Mouse (Mus musculus) liver, postnatal 0 days (tissue): ENCODE measurements around the gene Plekhj1. TPM values are rescaled to one million over a fixed set of nuclear protein-coding genes. Genes with fewer than 3 reads are reported as not detected.

Experiments
- ATAC-seq: fragments of 200-750 bp; cut with Nextera tagmentation; 2 replicates; pipeline ENCODE4 v1.8.0; 2017; ENCODE audit warnings: mild to moderate bottlenecking, moderate library complexity
- DNase-seq: peaks from one replicate; pipeline ENCODE4 v3.0.0-alpha.2; 2016
- H3K27ac ChIP-seq: fragments of 300-500 bp; sonication (generic); 2 replicates; pipeline ENCODE4 v1.5.1; 2014; ENCODE audit warnings: antibody characterized with exemption, moderate library complexity, mild to moderate bottlenecking, low read depth
- H3K27me3 ChIP-seq: fragments of 300-500 bp; sonication (generic); 2 replicates; pipeline ENCODE4 v1.6.1; 2014; ENCODE audit warnings: low read length, control low read depth, mixed read lengths; ENCODE audit not compliant: insufficient read depth
- H3K36me3 ChIP-seq: fragments of 300-500 bp; sonication (generic); replicated peaks from 2 replicates; pipeline ENCODE4 v1.6.1; 2014; ENCODE audit warnings: mild to moderate bottlenecking, control low read depth, low read length, moderate library complexity, mixed read lengths; ENCODE audit not compliant: insufficient read depth
- H3K4me1 ChIP-seq: fragments of 300-500 bp; sonication (generic); 2 replicates; pipeline ENCODE4 v1.6.1; 2014; ENCODE audit warnings: antibody characterized with exemption, mild to moderate bottlenecking, control low read depth; ENCODE audit not compliant: insufficient read depth
- H3K4me2 ChIP-seq: fragments of 300-500 bp; sonication (generic); 2 replicates; pipeline ENCODE4 v1.6.1; 2014; ENCODE audit warnings: low read depth, mild to moderate bottlenecking, low read length, moderate library complexity, mixed read lengths
- H3K4me3 ChIP-seq: fragments of 300-500 bp; sonication (generic); 2 replicates; pipeline ENCODE4 v1.5.1; 2014; ENCODE audit warnings: low read depth, low read length
- H3K9ac ChIP-seq: fragments of 300-500 bp; sonication (generic); replicated peaks from 2 replicates; pipeline ENCODE4 v1.6.1; 2014; ENCODE audit warnings: mild to moderate bottlenecking, moderate library complexity
- H3K9me3 ChIP-seq: fragments of 300-500 bp; sonication (generic); 2 replicates; pipeline ENCODE4 v1.6.1; 2016; ENCODE audit warnings: mild to moderate bottlenecking, control low read depth, low read length, mixed read lengths
- CTCF ChIP-seq: sonication (generic); IDR thresholded peaks from 2 replicates; pipeline ENCODE4 v1.5.1; 2016; ENCODE audit warnings: antibody characterized with exemption, low read depth
- EP300 ChIP-seq: IDR thresholded peaks from 2 replicates; pipeline ENCODE4 v1.6.1; 2016; ENCODE audit warnings: antibody characterized with exemption, low read depth, mild to moderate bottlenecking
- WGBS: fragments of 180-500 bp; shearing (Covaris S2); extraction: QIAGEN DNeasy Blood & Tissue Kit; methylation state at CpG from one replicate; pipeline ENCODE4 v1.1.7; 2014; ENCODE audit not compliant: insufficient replicate concordance; 5-methylcytosine and 5-hydroxymethylcytosine counted together
- polyA plus RNA-seq: library from polyadenylated mRNA; unstranded; fragments of >200 nt; fragmentation: Nextera tagmentation; extraction: Ambion mirVana; gene quantifications from 2 replicates; pipeline ENCODE4 v1.2.1, GENCODE M21; 2015

Gene Plekhj1
- polyA plus RNA-seq, 1 experiment from 2014 or later = 42.0 TPM

DNA sequence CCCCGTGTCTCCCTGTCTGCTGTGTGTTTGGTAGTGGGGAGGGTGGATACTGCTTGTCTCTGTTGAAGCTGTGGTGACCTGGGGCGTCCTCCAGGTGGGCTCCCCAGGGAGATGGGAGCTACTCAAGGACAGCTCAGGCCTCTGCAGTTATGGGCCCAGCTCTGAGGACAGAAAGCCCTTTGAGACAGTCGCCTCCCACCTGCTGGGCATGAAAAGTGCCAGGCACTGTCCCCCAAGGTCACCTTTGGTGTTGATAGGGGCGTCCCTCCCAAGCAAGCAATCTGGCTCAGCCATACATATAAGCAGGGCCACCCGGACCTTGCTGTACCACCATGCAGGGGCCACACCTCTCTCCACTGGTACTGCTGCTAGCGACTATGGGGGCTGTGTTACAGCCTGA lies 6.5 kb upstream of the Plekhj1 start, which contains the start of gene Amh:
Amh (plus strand) TSS at position 328 of the 400 bp plus-strand sequence.
- peaks cover 33% of the 10 kb centered on the region for H3K4me1 ChIP-seq
- H3K27ac ChIP-seq = no peak within 1 kb of the TSS
- no peak for DNase-seq
- H3K9me3 ChIP-seq = no peaks in the 10 kb centered on the region
- no peak within 1 kb of the TSS for H3K4me2 ChIP-seq
- H3K9ac ChIP-seq = no peak within 1 kb of the TSS
- H3K36me3 ChIP-seq = peaks cover 48% of the 10 kb centered on the region
- WGBS = 67% methylated on average over 6 of the region's 6 CpGs
- TF ChIP-seq CTCF (no peak), EP300 (no peak)
- peaks cover 25% of the 10 kb centered on the region for H3K27me3 ChIP-seq
- ATAC-seq = no peak
- H3K4me3 ChIP-seq = no peak within 1 kb of the TSS

DNA sequence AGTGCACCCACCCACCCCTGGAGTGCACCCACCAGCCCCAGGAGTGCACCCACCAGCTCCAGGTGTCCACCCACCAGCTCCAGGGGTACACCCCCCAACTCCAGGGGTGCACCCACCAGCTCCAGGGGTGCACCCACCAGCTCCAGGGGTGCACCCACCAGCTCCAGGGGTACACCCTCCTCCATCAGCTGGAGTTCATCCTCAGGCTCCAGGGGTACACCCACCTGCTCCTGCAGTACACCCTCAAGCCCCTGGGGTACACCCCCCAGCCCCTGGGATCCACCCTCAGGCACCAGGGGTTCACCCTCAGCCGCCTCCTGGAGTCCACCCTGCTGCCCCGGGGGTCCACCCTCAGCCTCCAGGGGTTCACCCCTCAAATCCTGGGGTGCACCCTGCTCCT lies 5.9 kb upstream of the Plekhj1 start:
- H3K27me3 ChIP-seq = peaks cover 20% of the 10 kb centered on the region
- H3K27ac ChIP-seq = no peak overlapping the region
- H3K4me3 ChIP-seq = no peak overlapping the region
- H3K36me3 ChIP-seq = peaks cover 48% of the 10 kb centered on the region
- TF ChIP-seq CTCF (no peak), EP300 (no peak)
- no peak for DNase-seq
- peaks cover 38% of the 10 kb centered on the region for H3K4me1 ChIP-seq
- 100% methylated on average over 2 of the region's 2 CpGs for WGBS
- no peaks in the 10 kb centered on the region for H3K9me3 ChIP-seq
- no peak overlapping the region for H3K9ac ChIP-seq
- ATAC-seq = no peak
- H3K4me2 ChIP-seq = no peak overlapping the region

DNA sequence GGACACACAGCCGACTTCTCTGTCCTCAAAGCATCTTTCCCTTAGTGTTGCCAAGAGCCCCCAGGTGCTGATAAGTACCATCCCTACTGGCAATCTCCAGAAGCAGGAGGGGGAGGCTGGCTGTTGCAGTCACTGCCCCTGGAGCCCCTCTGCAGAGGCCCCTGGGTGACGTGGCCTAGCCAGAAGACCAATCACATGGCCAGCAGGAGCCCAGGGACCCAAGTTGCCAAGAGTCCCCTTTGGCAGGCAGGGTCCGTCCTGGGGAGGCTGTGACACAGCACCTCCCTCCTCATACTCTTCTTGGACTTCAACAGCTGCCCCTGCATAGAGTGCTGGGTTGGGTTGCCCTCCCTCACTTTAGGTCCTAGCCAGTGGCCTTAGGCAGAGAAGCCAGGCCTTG lies 4.6 kb upstream of the Plekhj1 start:
- Histone ChIP-seq H3K9ac (no peak overlapping the region), H3K9me3 (no peaks in the 10 kb centered on the region), H3K4me2 (no peak overlapping the region), H3K27me3 (peaks cover 7% of the 10 kb centered on the region), H3K36me3 (peaks cover 48% of the 10 kb centered on the region), H3K4me1 (peaks cover 29% of the 10 kb centered on the region), H3K4me3 (no peak overlapping the region), H3K27ac (no peak overlapping the region)
- ATAC-seq = no peak
- WGBS = 83% methylated on average over 3 of the region's 3 CpGs
- DNase-seq = no peak
- no peak for TF ChIP-seq EP300
- TF ChIP-seq CTCF = no peak

DNA sequence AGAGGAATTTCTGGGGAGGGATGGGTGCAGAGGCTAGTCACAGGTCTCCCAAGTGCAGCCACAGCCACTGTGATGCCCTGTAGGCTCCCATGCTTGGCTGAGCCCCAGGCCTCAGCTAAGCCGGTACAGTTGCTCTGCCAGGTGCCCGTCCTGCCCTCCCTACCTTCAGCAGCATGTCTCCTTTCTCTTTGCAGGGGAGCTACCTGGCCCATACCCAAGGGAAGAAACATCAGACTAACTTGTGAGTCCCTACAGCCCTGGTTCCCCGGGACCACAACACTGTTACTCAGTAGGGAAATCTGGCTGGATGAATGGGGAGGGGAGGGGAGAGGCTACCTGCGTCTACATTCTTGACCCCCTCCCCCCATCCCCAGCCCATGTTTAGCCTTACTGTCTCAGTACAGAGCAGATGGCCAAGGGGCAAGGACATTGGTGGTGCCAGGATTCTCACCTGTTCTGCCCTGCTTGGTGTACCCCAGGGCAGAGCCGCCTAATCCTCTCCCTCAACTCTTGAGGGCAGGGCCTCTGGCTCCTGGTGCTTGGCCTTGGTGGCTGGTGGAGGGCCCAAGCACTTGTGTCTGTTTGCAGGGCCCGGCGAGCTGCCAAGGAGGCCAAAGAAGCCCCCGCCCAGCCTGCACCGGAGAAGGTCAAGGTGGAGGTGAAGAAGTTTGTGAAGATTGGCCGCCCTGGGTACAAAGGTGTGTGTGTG lies 3.9 kb upstream of the Plekhj1 start:
- 86% methylated on average over 9 of the region's 10 CpGs for WGBS
- no peak overlapping the region for H3K9ac ChIP-seq
- 0 out of 2 replicates have a peak, but pooled peaks cover under 1% of the 10 kb centered on the region for H3K27me3 ChIP-seq
- no peak overlapping the region for H3K27ac ChIP-seq
- H3K36me3 ChIP-seq = peaks cover 48% of the 10 kb centered on the region
- no peak for ATAC-seq
- DNase-seq = no peak
- no peak for TF ChIP-seq CTCF
- TF ChIP-seq EP300 = no peak
- peaks cover 27% of the 10 kb centered on the region for H3K4me1 ChIP-seq
- no peaks in the 10 kb centered on the region for H3K9me3 ChIP-seq
- H3K4me3 ChIP-seq = no peak overlapping the region
- no peak overlapping the region for H3K4me2 ChIP-seq

DNA sequence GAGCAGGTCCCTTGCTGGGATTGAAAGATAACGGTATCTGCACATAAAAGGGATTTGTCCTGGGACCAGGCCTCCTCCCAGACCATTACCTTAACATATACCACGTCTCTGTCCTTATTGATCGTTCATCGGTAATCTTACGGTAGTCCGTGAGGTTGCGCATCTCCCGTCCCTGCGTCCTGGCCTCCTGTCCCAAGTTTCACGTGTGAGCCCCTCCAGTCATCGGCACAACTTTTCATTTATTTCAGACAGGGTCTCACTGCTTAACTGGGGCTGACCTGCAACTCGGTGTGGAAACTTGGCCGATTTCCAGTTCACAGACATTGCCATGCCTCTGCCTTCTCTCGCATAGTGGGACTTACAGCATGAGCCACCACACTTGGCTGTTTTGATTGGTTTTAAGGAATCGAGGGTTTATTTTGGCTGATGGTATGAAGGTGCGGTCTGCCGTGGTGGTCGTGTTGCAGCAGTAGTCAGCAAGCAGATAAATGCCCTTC lies 692 bp upstream of the Plekhj1 start:
- H3K27me3 ChIP-seq = no peaks in the 10 kb centered on the region
- H3K4me2 ChIP-seq = peak overlapping the region; percentile 93
- TF ChIP-seq EP300 (no peak), CTCF (no peak)
- peaks cover 22% of the 10 kb centered on the region for H3K4me1 ChIP-seq
- WGBS = 2% methylated on average over 18 of the region's 18 CpGs
- no peaks in the 10 kb centered on the region for H3K9me3 ChIP-seq
- peaks cover 59% of the 10 kb centered on the region for H3K36me3 ChIP-seq
- ATAC-seq (no peak), DNase-seq (no peak)
- H3K27ac ChIP-seq = peak overlapping the region; percentile 96
- H3K4me3 ChIP-seq = peak overlapping the region; percentile 86
- H3K9ac ChIP-seq = peak overlapping the region; percentile 91

DNA sequence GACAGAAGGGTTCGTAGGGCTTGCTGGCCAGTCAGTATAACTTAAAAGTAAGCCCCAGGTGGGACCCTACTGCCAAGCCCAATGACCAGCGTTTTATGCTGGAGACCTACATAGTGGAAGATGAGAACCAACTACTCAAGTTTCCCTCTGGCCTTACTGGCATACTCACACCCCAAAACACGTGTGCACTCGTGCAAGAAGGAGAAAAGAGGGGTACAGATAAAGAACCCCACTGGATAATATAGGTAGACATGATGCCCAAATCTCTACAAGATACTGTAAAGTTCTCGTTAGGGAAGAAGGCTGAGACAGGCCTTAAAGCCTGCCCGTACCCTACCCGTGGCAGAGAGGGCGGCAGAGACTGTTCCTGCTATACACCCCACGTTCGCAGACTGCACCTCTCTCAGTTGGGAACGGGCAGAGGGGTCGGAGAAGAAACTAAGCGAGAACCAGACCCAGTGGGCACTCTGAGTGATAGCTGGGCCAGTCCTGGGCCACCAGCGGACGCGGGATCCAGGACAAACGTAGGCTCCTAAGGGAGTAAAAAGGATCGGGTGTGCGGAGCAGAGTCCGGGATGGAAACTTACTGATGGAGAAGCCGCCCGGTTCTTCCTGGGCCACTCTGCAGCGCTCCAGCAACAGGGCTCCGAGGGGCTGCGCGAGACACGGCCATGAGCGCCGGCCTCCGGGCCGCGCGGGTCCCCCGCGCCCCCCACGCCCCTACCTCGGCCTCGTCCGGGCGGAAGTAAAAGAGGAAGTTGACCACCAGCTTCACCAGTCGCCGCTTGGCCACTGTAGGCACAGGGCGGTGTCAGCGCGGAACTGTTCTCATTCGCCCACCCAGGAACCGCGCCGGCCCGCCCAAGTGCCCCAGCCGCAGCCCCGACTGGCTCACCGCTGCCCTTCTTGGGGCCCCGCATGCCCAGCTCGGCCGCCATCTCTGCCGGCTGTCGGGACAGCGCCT lies 958 bp downstream of the Plekhj1 start:
- H3K9me3 ChIP-seq = no peaks in the 10 kb centered on the region
- H3K27me3 ChIP-seq = no peaks in the 10 kb centered on the region
- H3K4me2 ChIP-seq = peak overlapping the region; percentile 93
- peak overlapping the region; percentile 86 for H3K4me3 ChIP-seq
- peak; percentile 50 for DNase-seq
- TF ChIP-seq CTCF = no peak
- peaks cover 22% of the 10 kb centered on the region for H3K4me1 ChIP-seq
- WGBS = 3% methylated on average over 40 of the region's 59 CpGs
- H3K27ac ChIP-seq = peak overlapping the region; percentile 96
- H3K9ac ChIP-seq = peak overlapping the region; percentile 91
- ATAC-seq = peak; percentile 66
- H3K36me3 ChIP-seq = peaks cover 56% of the 10 kb centered on the region
